Mouse (Mus musculus): ENCODE results near the gene Atp10b.

Atp10b gene

DNA sequence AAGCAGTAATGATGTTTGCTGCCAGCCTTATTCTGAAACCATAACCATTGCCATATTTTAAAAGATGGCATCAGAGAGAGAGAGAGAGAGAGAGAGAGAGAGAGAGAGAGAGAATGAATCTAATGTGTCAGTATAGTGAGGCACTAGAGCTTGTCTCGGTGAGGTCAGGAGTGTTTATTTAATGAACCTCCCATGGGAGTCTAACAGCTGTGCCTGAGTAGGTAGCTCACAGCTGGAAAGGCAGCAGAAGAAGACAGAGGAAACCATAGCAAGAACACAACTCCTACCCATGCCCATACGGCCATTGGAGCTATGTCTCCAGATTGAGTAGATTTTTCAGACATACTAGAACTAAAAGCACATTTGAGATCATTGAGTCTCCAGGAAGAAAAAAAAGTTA, 49.1 kb downstream of the Atp10b start:
- in situ Hi-C loops (cut with MboI; ENCODE audit: low sequenced_read_pairs): no loop called here

DNA sequence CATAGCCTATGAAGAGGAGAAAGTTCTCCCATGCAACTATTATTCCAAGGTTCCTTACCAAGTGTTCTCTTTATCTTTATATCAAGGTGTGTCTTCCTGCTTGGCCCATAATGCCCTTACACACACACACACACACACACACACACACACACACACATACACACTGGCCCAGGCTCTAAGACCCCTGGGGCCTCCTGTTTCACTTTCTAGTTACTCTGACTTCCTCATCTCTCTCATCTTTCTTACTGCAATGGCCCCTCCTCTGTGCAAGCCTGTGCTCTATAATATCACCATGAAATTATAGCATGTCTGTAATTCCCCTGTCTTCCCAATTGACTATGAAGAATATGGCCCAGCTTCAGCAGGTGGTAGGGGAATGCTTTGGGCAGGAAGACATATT, 49.7 kb downstream of the Atp10b start:
- in situ Hi-C loops (cut with MboI; ENCODE audit: low sequenced_read_pairs): no loop called here

DNA sequence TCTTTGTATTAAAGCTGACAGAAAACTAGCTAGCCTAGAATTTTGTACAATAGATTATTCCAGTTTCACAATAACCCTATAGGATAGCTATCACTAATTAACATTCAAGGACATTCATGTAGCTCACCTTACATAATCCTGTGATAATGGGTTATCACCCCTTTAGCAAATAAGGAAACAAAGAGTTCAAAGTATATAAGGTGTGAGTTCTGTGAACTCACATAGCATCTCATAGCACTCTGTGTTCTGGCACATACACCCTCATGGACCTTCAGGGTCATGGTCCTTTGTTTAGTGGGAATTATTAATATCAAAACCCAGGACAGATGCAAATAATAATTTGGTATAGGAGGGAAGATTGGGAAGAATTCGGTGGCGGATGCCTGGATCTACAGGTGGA, 50.4 kb downstream of the Atp10b start:
- in situ Hi-C loops (cut with MboI; ENCODE audit: low sequenced_read_pairs): no loop called here

GRCm38 (mm10) chr11:43203580-43203979, 53.9 kb downstream of the Atp10b start:
- in situ Hi-C loops (cut with MboI; ENCODE audit: low sequenced_read_pairs): no loop called here

DNA sequence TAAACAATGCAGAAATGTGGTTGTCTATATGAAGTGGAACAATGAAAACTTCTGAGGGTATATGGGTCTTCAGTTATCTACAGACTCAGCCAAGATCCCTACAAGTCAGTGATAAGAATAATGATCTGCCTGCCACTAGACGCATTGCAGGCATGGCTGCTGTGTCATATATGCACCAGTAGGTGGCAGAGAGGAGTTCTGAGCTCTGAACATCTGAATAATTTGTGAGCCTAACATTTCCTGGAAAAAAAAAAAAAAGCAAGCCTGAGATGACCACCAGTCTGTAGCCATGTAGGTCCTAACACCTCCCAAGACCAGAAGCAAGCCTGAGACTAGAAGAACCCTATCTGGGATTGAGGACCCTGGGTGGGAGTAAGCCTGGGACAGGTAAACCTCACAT, 63.5 kb downstream of the Atp10b start:
- in situ Hi-C loops (cut with MboI; ENCODE audit: low sequenced_read_pairs): loop anchor here (5.0 kb wide), 2 partner anchors 134 to 199 kb away; no protein-coding TSS in a partner anchor

- in situ Hi-C loops (cut with MboI; ENCODE audit: low sequenced_read_pairs): loop anchor here (5.0 kb wide), 2 partner anchors 134 to 199 kb away; no protein-coding TSS in a partner anchor
These were observed 64.1 kb downstream of the Atp10b start for GRCm38 (mm10) chr11:43213740-43214139.

GRCm38 (mm10) chr11:43217021-43217420, 67.3 kb downstream of the Atp10b start:
- in situ Hi-C loops (cut with MboI; ENCODE audit: low sequenced_read_pairs): no loop called here

- in situ Hi-C loops (cut with MboI; ENCODE audit: low sequenced_read_pairs): no loop called here
These were observed 80.6 kb downstream of the Atp10b start for GRCm38 (mm10) chr11:43230231-43230630.

DNA sequence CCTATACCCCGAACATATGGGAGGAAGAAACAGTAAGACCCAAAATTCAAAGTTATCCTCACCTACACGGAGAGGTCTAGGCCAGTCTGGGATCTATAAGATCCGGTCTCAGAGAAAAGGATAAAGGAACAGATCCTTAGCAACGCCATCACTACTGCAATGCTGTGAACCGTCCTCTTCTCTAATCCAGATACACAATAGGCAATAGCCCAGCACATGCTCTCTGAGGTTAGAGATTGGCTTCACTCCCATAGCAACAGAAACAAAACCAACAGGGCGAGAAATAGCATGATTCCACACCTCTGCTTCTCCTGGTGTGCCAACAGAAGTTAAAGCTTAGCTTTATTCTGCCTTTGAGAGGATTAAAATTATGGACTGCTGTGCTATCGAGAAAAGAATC, 82.4 kb downstream of the Atp10b start:
- in situ Hi-C loops (cut with MboI; ENCODE audit: low sequenced_read_pairs): no loop called here

DNA sequence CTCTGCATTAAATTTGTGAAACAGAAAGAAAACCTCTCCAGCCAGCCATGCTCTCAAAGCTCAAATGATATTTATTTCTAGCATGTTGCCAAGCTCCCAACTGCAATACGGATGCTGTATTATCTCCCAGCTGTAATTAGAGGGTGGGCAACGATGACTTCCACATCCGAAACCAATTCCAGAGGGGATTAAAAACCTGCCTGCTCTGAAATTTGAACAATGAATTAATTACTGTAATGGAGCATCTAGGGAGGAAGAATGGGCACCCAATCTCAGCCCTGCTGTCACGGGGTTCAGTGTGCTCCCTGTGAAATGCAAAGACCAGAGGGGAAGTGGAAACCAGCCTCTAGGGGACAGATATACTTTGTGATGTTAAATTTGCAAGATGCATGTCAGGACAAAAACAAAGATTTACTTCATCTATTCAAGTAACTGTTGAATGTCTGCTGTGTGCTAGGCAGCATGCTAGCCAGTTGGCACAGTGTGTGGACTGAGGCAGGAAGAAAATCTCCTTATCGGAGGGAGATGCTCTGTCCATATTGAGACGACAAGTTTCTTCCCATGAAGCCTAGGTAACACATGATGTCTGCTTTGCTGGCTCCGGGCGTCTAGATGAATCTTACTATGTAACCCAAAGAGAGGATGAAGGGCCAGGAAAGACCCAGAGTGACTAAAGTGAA, 86.8 kb downstream of the Atp10b start:
- in situ Hi-C loops (cut with MboI; ENCODE audit: low sequenced_read_pairs): no loop called here

- in situ Hi-C loops (cut with MboI; ENCODE audit: low sequenced_read_pairs): no loop called here
These were observed 90.1 kb downstream of the Atp10b start for GRCm38 (mm10) chr11:43239804-43240203.

GRCm38 (mm10) chr11:43253034-43253433, 103.4 kb downstream of the Atp10b start:
- in situ Hi-C loops (cut with MboI; ENCODE audit: low sequenced_read_pairs): no loop called here

- in situ Hi-C loops (cut with MboI; ENCODE audit: low sequenced_read_pairs): no loop called here
These were observed 105.6 kb downstream of the Atp10b start for GRCm38 (mm10) chr11:43255262-43255661.

DNA sequence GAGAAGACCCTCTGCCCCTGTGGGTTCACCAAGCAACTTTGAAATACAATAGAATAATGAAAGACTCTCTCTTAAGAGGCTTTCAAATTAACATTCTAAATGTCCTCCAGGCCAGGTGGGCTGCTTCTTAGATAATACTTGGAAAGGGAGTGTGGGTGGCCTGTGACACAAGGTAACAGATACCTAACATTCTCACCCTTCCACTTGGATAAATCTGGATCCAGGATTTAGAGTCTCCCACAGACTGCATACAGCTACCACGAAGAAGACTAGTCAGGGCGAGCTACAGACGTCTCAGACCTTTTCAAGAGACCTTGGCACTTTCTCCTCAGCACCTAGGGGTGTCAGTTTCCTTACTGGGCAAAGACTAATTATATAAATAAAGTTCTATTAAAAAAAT, 107.6 kb downstream of the Atp10b start:
- in situ Hi-C loops (cut with MboI; ENCODE audit: low sequenced_read_pairs): no loop called here

DNA sequence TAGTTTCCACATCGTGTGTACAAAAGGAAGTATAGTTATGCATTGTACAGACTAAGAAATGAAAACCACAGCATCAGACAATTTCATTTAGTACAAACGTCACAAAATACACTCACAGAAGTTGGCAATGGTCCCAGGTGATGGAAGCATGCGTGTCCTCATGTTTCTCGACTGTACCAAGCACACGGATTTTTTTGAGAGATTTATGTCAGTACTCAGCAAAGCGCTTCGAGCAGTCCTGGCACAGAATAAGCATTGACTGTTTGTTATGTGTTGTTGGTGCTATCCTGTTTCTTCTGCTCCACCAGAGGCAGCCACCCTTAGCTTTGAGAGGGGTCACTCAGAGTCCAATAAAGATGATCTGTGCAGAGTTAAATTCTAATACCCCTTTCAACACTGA, 108.1 kb downstream of the Atp10b start:
- in situ Hi-C loops (cut with MboI; ENCODE audit: low sequenced_read_pairs): no loop called here

DNA sequence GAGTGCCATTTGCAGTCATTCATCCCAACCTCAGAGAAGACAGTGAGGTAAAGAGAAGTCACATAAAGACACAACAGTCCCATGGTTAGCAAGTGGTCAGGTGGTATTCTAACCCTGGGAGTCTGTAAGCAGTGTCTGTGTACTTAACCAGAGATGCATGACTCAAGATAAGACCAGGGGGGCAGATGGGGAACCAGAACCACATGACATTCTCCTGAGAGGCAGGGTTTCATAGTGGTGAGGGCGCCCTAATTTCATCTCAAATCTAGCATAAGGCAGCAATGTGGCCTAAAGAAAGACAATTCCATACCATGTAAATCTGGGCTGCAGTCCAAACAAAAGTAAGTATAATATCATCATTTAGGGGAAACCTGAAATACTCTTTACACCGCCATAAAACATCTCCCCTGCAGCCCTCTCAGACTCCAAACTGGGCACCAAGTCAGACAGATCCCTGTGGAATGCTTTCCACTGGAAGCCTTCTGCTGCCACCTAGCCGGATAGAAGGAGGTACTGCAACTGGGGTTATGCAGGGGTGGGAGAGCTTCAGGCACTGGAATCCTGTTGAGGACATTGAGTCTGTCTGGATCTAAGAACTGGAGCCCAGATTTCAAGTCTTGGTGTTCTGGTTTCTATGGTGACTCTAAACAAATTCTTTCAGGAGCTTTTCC, 114.0 kb downstream of the Atp10b start:
- in situ Hi-C loops (cut with MboI; ENCODE audit: low sequenced_read_pairs): no loop called here

DNA sequence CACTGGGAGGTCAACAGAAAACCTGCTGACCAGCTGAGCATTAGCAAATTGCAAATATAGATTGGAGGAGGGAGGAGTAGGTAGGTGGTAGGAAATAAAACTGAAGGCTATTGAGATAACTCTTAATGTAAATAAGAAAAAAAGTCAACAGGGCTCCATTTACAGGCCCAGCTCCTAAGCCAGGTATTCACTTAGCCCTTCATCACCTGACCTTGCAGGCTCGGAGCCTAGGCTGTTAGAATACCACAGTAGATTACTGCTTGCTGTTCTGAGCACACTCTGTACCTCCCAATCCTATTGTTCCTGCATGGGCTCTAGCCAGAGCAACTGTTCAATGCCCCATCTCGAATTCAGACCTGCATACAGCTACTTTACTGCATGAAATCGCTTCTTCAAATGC, 117.8 kb downstream of the Atp10b start:
- in situ Hi-C loops (cut with MboI; ENCODE audit: low sequenced_read_pairs): no loop called here

GRCm38 (mm10) chr11:43269503-43270255, 120.0 kb downstream of the Atp10b start:
- in situ Hi-C loops (cut with MboI; ENCODE audit: low sequenced_read_pairs): no loop called here

DNA sequence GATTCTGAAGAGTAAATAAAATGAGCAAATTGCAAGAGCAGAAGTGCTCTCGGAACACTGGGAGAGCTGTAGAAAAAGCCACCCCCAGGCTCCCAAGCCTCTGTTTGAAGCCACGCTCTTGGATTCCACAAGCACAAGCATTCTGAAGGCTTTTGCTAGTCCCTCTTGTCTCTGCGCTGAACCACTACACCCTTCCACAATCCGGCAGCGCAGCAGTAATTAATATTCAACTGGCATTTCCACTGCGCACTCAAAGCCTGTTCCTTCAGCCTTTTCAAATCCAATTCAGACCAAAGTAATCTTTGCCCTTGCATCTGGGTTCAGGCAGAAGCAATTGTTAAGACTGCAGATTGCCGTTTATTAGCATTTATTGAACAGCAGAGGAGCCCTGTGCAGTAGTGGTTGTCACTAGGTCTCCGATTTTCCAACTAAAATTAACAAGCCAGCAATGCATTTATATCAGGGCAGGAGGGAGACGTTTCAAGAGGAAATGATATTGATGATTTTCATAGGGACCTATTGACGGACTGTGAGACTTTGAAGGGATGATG, 120.7 kb downstream of the Atp10b start:
- in situ Hi-C loops (cut with MboI; ENCODE audit: low sequenced_read_pairs): no loop called here

DNA sequence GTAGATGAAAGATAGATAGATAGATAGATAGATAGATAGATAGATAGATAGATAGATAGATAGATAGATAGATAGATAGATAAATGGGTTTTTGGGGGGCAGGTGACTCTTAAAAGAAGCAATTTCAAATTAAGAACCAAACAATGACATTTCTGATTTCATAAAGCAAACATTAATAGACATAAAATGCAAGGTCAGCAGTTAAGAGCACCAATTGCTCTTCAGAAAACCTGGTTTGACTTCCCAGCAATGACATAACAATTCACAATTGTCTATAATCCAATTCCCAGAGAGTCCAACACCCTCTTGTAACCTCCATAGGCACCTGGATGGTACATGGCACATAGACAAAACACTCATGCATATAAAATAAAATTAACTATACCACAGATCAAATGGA, 124.2 kb downstream of the Atp10b start:
- in situ Hi-C loops (cut with MboI; ENCODE audit: low sequenced_read_pairs): no loop called here

DNA sequence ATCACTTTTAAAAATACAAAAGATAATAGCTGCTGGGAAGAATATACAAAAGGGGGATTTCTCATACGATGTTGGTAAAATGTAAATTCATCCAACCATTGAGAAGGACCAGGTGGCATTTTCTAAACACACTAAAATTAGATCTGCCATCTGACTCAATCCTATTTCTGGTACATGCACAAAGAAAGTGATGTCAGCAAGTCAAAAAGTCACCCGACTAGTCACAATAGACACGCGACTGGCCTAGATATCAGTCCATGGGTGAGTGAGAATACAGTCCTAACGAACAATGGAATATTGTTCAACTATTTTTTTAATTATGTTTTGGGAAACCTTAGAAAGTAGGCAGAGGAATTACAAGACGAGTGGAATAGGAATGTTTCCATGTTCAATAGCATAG, 147.9 kb downstream of the Atp10b start:
- in situ Hi-C loops (cut with MboI; ENCODE audit: low sequenced_read_pairs): no loop called here

GRCm38 (mm10) chr11:43311000-43311399, 161.3 kb downstream of the Atp10b start:
- in situ Hi-C loops (cut with MboI; ENCODE audit: low sequenced_read_pairs): no loop called here

All from CH12F3 (cell line).